Mouse (Mus musculus): Measurements from ENCODE around the gene Epdr1.
"Not testable (repeated sequence)": the region's sequence is repeated elsewhere in the genome, so short reads cannot be mapped to it uniquely, and the experiment has no call there.

The Epdr1 gene

GRCm38 (mm10) chr13:19603719-19604118 lies 16.0 kb downstream of the Epdr1 start:
- DNase-seq = peak; percentile 8

GRCm38 (mm10) chr13:19602531-19602930 lies 17.2 kb downstream of the Epdr1 start:
- no peak for DNase-seq

GRCm38 (mm10) chr13:19599242-19599641 lies 20.5 kb downstream of the Epdr1 start:
- DNase-seq = no peak

GRCm38 (mm10) chr13:19595141-19595540 lies 24.6 kb downstream of the Epdr1 start:
- no peak for DNase-seq

- DNase-seq = no peak
These were observed 28.5 kb downstream of the Epdr1 start for GRCm38 (mm10) chr13:19590996-19591759.

GRCm38 (mm10) chr13:19575947-19576346 lies 43.8 kb downstream of the Epdr1 start:
- DNase-seq = no peak

- DNase-seq = not testable (repeated sequence)
These were observed 45.0 kb downstream of the Epdr1 start for GRCm38 (mm10) chr13:19574723-19575122.

- not testable (repeated sequence) for DNase-seq
These were observed 49.6 kb downstream of the Epdr1 start for GRCm38 (mm10) chr13:19570166-19570565.

- DNase-seq = no peak
These were observed 57.2 kb downstream of the Epdr1 start for GRCm38 (mm10) chr13:19562510-19562909.

GRCm38 (mm10) chr13:19555391-19555790 lies 64.3 kb downstream of the Epdr1 start:
- no peak for DNase-seq

All from lung, postnatal 36 days (tissue).